Mouse (Mus musculus) spleen, adult 2 months (tissue): ENCODE measurements around the gene Slc25a42. TPM values are rescaled to one million over a fixed set of nuclear protein-coding genes. Genes with fewer than 3 reads are reported as not detected.

Experiments
- DNase-seq, 2 experiments: peaks; one replicate each; pipeline versions ENCODE4 v3.0.0 to v3.0.0-alpha.2; 2012 to 2021; ENCODE audit warnings: low spot score in 2 of 2, low read depth in 1 of 2
- H3K27ac ChIP-seq: fragments of 200-500 bp; 2 replicates; pipeline ENCODE4 v1.5.1; 2012; ENCODE audit warnings: low read length, inconsistent platforms; ENCODE audit not compliant: insufficient read depth
- H3K27me3 ChIP-seq: fragments of 200-500 bp; 2 replicates; pipeline ENCODE4 v1.6.1; 2012; ENCODE audit warnings: mild to moderate bottlenecking, moderate library complexity, low read length, inconsistent platforms; ENCODE audit not compliant: control insufficient read depth, insufficient read depth
- H3K36me3 ChIP-seq: fragments of 200-500 bp; 2 replicates; pipeline ENCODE4 v1.6.1; 2012; ENCODE audit warnings: mild to moderate bottlenecking, low read length, inconsistent platforms; ENCODE audit not compliant: control insufficient read depth, insufficient read depth
- H3K4me1 ChIP-seq: fragments of 200-500 bp; 2 replicates; pipeline ENCODE4 v1.6.1; 2011; ENCODE audit warnings: inconsistent platforms; ENCODE audit not compliant: control insufficient read depth, insufficient read depth, insufficient read length
- H3K4me3 ChIP-seq: fragments of 200-500 bp; 2 replicates; pipeline ENCODE4 v1.5.1; 2011; ENCODE audit warnings: mild to moderate bottlenecking, inconsistent platforms; ENCODE audit not compliant: insufficient read depth, insufficient read length; ENCODE audit errors: extremely low read depth
- CTCF ChIP-seq: fragments of 200-500 bp; IDR thresholded peaks from 2 replicates; pipeline ENCODE4 v1.5.1; 2011; ENCODE audit warnings: mild to moderate bottlenecking, inconsistent platforms; ENCODE audit not compliant: insufficient read depth, insufficient read length, insufficient replicate concordance; ENCODE audit errors: extremely low read depth
- POLR2A ChIP-seq: fragments of 200-500 bp; IDR thresholded peaks from 2 replicates; pipeline ENCODE4 v1.6.1; 2011; ENCODE audit warnings: low read depth, low read length, inconsistent platforms
- WGBS: fragments of 180-500 bp; shearing (Covaris S2); methylation state at CpG from one replicate; pipeline ENCODE4 v1.1.7; 2018; 5-methylcytosine and 5-hydroxymethylcytosine counted together
- polyA plus RNA-seq: library from polyadenylated mRNA; depleted of rRNA; stranded (reverse); fragments of >200 nt; gene quantifications from 2 replicates; pipeline ENCODE4 v1.2.3, GENCODE M21; 2012

The Slc25a42 gene
- polyA plus RNA-seq, 1 experiment: 16.4 TPM

GRCm38 (mm10) chr8:70172043-70172681 lies 39.9 kb downstream of the Slc25a42 start, which contains the start of gene Tmem161a:
Tmem161a (plus strand) TSS chr8:70172356.
- no peak for TF ChIP-seq CTCF
- peak; percentile 61; the same call in 1 of the 2 replicates for TF ChIP-seq POLR2A
- Histone ChIP-seq H3K27ac (peak within 1 kb of the TSS; percentile 43), H3K4me1 (no peaks in the 10 kb centered on the region; the same call in 1 of the 2 replicates), H3K27me3 (no peaks in the 10 kb centered on the region), H3K36me3 (peaks cover 3% of the 10 kb centered on the region; the same call in 1 of the 2 replicates), H3K4me3 (peak within 1 kb of the TSS; percentile 75)
- peak; percentile 75 to 89 for DNase-seq
- WGBS: 1% methylated on average over 27 of the region's 27 CpGs

- TF ChIP-seq CTCF: no peak
- no peak for TF ChIP-seq POLR2A
- DNase-seq: no peak
- no peaks in the 10 kb centered on the region for H3K36me3 ChIP-seq
- H3K4me3 ChIP-seq: no peak overlapping the region
- WGBS: 85% methylated on average over 7 of the region's 7 CpGs
- peaks cover 3% of the 10 kb centered on the region; the same call in 1 of the 2 replicates for H3K4me1 ChIP-seq
- H3K27ac ChIP-seq: no peak overlapping the region
- no peaks in the 10 kb centered on the region for H3K27me3 ChIP-seq
Measured at GRCm38 (mm10) chr8:70171240-70171639, 40.9 kb downstream of the Slc25a42 start.

- TF ChIP-seq CTCF (no peak), POLR2A (no peak)
- DNase-seq: no peak
- 88% methylated on average over 3 of the region's 3 CpGs for WGBS
- peaks cover 3% of the 10 kb centered on the region; the same call in 1 of the 2 replicates for H3K4me1 ChIP-seq
- no peaks in the 10 kb centered on the region for H3K27me3 ChIP-seq
- no peak overlapping the region for H3K27ac ChIP-seq
- no peak overlapping the region for H3K4me3 ChIP-seq
- H3K36me3 ChIP-seq: no peaks in the 10 kb centered on the region
Measured at GRCm38 (mm10) chr8:70170748-70171147, 41.4 kb downstream of the Slc25a42 start.

- H3K36me3 ChIP-seq: no peaks in the 10 kb centered on the region
- H3K27me3 ChIP-seq: no peaks in the 10 kb centered on the region
- H3K4me3 ChIP-seq: no peak overlapping the region
- 88% methylated on average over 3 of the region's 3 CpGs for WGBS
- H3K27ac ChIP-seq: no peak overlapping the region
- TF ChIP-seq POLR2A: no peak
- TF ChIP-seq CTCF: no peak
- H3K4me1 ChIP-seq: peaks cover 3% of the 10 kb centered on the region; the same call in 1 of the 2 replicates
- no peak for DNase-seq
Measured at GRCm38 (mm10) chr8:70170116-70170515, 42.0 kb downstream of the Slc25a42 start.

GRCm38 (mm10) chr8:70166504-70167110 lies 45.5 kb downstream of the Slc25a42 start:
- Histone ChIP-seq H3K4me3 (no peak overlapping the region), H3K27ac (no peak overlapping the region), H3K36me3 (no peaks in the 10 kb centered on the region), H3K27me3 (no peaks in the 10 kb centered on the region), H3K4me1 (peaks cover 3% of the 10 kb centered on the region; the same call in 1 of the 2 replicates)
- 3% methylated on average over 21 of the region's 21 CpGs for WGBS
- TF ChIP-seq CTCF: peak; percentile 99
- no peak for TF ChIP-seq POLR2A
- DNase-seq: peak in 1 of 2 experiments; percentile 66

GRCm38 (mm10) chr8:70163316-70163715 lies 48.8 kb downstream of the Slc25a42 start:
- Histone ChIP-seq H3K4me1 (peaks cover 11% of the 10 kb centered on the region), H3K27ac (no peak overlapping the region), H3K36me3 (no peaks in the 10 kb centered on the region), H3K27me3 (no peaks in the 10 kb centered on the region), H3K4me3 (no peak overlapping the region)
- WGBS: 80% methylated on average over 3 of the region's 3 CpGs
- no peak for TF ChIP-seq POLR2A
- TF ChIP-seq CTCF: no peak
- DNase-seq: no peak

- peaks cover 17% of the 10 kb centered on the region for H3K4me1 ChIP-seq
- TF ChIP-seq POLR2A (no peak), CTCF (no peak)
- peak; percentile 72 to 75 for DNase-seq
- H3K36me3 ChIP-seq: no peaks in the 10 kb centered on the region
- H3K27me3 ChIP-seq: no peaks in the 10 kb centered on the region
- H3K4me3 ChIP-seq: peak overlapping the region; percentile 3; the same call in 1 of the 2 replicates
- H3K27ac ChIP-seq: peak overlapping the region; percentile 60
- WGBS: 9% methylated on average over 13 of the region's 13 CpGs
Measured at GRCm38 (mm10) chr8:70160015-70160414, 52.1 kb downstream of the Slc25a42 start.
